Mouse (Mus musculus) testis, postnatal 14 days (tissue): ENCODE results near the gene Ciapin1.

Experiments used
- DNase-seq: peaks from one replicate; pipeline ENCODE4 v3.0.0; 2021; ENCODE audit warnings: low spot score

The Ciapin1 gene

GRCm38 (mm10) chr8:94778473-94778872 is 59.7 kb downstream of the Ciapin1 start:
- no peak for DNase-seq

- no peak for DNase-seq
Observed at GRCm38 (mm10) chr8:94778036-94778435, 60.1 kb downstream of the Ciapin1 start.

- no peak for DNase-seq
Observed at GRCm38 (mm10) chr8:94776346-94776745, 61.8 kb downstream of the Ciapin1 start.

GRCm38 (mm10) chr8:94774601-94775000 is 63.6 kb downstream of the Ciapin1 start:
- DNase-seq, result no peak

GRCm38 (mm10) chr8:94773700-94774171 is 64.4 kb downstream of the Ciapin1 start:
- DNase-seq, result no peak

GRCm38 (mm10) chr8:94773048-94773447 is 65.1 kb downstream of the Ciapin1 start:
- no peak for DNase-seq

GRCm38 (mm10) chr8:94771941-94772670 is 66.1 kb downstream of the Ciapin1 start, which contains the start of gene Cx3cl1:
Gene Cx3cl1, plus strand, starts transcription at chr8:94772009.
- peak; percentile 80 for DNase-seq

- peak; percentile 89 for DNase-seq
Observed at GRCm38 (mm10) chr8:94770945-94771344, 67.2 kb downstream of the Ciapin1 start.
